Mouse (Mus musculus) stomach, postnatal 0 days (tissue): ENCODE measurements around the gene Gtf2ird2. TPM values are rescaled to one million over a fixed set of nuclear protein-coding genes. Genes with fewer than 3 reads are reported as not detected.

ENCODE experiments used
- ATAC-seq: fragments of 200-750 bp; cut with Nextera tagmentation; 2 replicates; pipeline ENCODE4 v1.8.0; 2017; ENCODE audit not compliant: low FRiP score, low TSS enrichment
- DNase-seq: peaks from one replicate; pipeline ENCODE4 v3.0.0-alpha.2; 2016; ENCODE audit warnings: low spot score
- H3K27ac ChIP-seq: fragments of 300-500 bp; sonication (generic); replicated peaks from 2 replicates; pipeline ENCODE4 v1.5.1; 2014; ENCODE audit warnings: mild to moderate bottlenecking, control low read depth
- H3K27me3 ChIP-seq: fragments of 300-500 bp; sonication (generic); 2 replicates; pipeline ENCODE4 v1.6.1; 2014; ENCODE audit warnings: low read length; ENCODE audit not compliant: control insufficient read depth, insufficient read depth
- H3K36me3 ChIP-seq: fragments of 300-500 bp; sonication (generic); 2 replicates; pipeline ENCODE4 v1.6.1; 2014; ENCODE audit warnings: low read length, mixed read lengths; ENCODE audit not compliant: control insufficient read depth, insufficient read depth
- H3K4me1 ChIP-seq: fragments of 300-500 bp; sonication (generic); replicated peaks from 2 replicates; pipeline ENCODE4 v1.6.1; 2014; ENCODE audit warnings: antibody characterized with exemption; ENCODE audit not compliant: control insufficient read depth, insufficient read depth
- H3K4me2 ChIP-seq: fragments of 300-500 bp; sonication (generic); replicated peaks from 2 replicates; pipeline ENCODE4 v1.6.1; 2014; ENCODE audit warnings: low read depth, mild to moderate bottlenecking, control low read depth, moderate library complexity
- H3K4me3 ChIP-seq: fragments of 300-500 bp; sonication (generic); 2 replicates; pipeline ENCODE4 v1.5.1; 2014; ENCODE audit warnings: low read depth, low read length, control low read depth
- H3K9ac ChIP-seq: fragments of 300-500 bp; sonication (generic); 2 replicates; pipeline ENCODE4 v1.6.1; 2014; ENCODE audit warnings: mild to moderate bottlenecking, low read length, control low read depth, mixed read lengths
- H3K9me3 ChIP-seq: fragments of 300-500 bp; sonication (generic); 2 replicates; pipeline ENCODE4 v1.6.1; 2016; ENCODE audit warnings: low read length; ENCODE audit not compliant: control insufficient read depth
- CTCF ChIP-seq: IDR thresholded peaks from 2 replicates; pipeline ENCODE4 v1.5.1; 2016; ENCODE audit warnings: antibody characterized with exemption, low read depth, mild to moderate bottlenecking, moderate library complexity
- EP300 ChIP-seq: optimal IDR thresholded peaks from 2 replicates; pipeline ENCODE3; 2016; ENCODE audit warnings: antibody characterized with exemption
- WGBS: fragments of 180-500 bp; shearing (Covaris S2); extraction: QIAGEN DNeasy Blood & Tissue Kit; methylation state at CpG from one replicate; pipeline ENCODE4 v1.1.7; 2014; 5-methylcytosine and 5-hydroxymethylcytosine counted together
- polyA plus RNA-seq: library from polyadenylated mRNA; unstranded; fragments of >200 nt; fragmentation: Nextera tagmentation; extraction: Ambion mirVana; gene quantifications from 2 replicates; pipeline ENCODE4 v1.2.1, GENCODE M21; 2015

Gtf2ird2 gene
- polyA plus RNA-seq, 1 experiment from 2014 or later, result 3.2 TPM

DNA sequence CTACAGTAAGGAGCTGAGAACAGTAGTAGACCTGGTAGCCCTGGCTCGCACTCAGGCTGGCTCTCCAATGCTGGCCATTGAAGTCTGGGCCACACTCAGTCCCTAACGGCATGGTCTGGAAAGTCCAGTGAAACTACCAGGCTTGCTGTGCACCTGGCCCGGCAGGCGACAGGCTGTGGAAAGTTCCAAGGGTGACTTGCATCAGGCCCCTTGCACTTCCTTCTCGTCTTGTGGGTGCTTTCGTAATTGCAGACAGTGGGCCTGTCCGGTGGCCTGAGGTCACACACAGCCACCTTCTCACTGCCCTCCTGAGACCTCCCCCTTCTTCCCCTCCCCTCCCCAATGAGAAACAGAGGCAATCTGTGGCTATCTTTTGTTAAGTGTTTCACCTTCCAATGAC, 48.7 kb downstream of the Gtf2ird2 start:
- Histone ChIP-seq H3K4me2 (no peak overlapping the region), H3K4me1 (no peaks in the 10 kb centered on the region; the same call in 1 of the 2 replicates), H3K36me3 (peaks cover 6% of the 10 kb centered on the region; the same call in 1 of the 2 replicates), H3K4me3 (no peak overlapping the region), H3K9ac (no peak overlapping the region), H3K9me3 (no peaks in the 10 kb centered on the region), H3K27me3 (no peaks in the 10 kb centered on the region), H3K27ac (peak overlapping the region; percentile 50; the same call in 1 of the 2 replicates)
- ATAC-seq (peak; percentile 28), DNase-seq (peak; percentile 42)
- TF ChIP-seq EP300 (no peak), CTCF (no peak)
- WGBS, result 30% methylated on average over 7 of the region's 7 CpGs

DNA sequence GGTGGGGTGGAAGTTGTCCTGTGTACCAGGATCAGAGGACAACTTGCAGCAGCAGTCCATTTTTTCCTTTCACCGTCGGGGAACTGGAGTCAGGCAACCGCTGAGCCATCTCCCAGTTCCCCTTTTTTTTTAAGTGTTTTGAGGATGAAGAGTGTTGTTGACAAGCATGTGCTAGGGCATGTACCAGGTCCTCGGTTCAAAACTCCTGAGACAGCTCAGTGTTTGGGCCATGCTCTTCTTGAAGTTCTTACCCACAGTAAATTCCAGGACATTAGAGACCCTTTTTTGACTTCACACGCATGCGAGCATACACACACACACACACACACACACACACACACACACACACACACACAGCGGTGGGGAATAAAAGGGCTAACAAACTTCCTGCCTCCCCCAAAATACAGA, 49.4 kb downstream of the Gtf2ird2 start:
- Histone ChIP-seq H3K36me3 (peaks cover 11% of the 10 kb centered on the region), H3K4me3 (no peak overlapping the region), H3K4me2 (no peak overlapping the region), H3K4me1 (no peaks in the 10 kb centered on the region; the same call in 1 of the 2 replicates), H3K27me3 (no peaks in the 10 kb centered on the region), H3K9me3 (no peaks in the 10 kb centered on the region), H3K9ac (no peak overlapping the region), H3K27ac (no peak overlapping the region)
- WGBS, result 45% methylated on average over 7 of the region's 7 CpGs
- ATAC-seq, result no peak
- no peak for TF ChIP-seq EP300
- TF ChIP-seq CTCF, result no peak
- DNase-seq, result no peak

DNA sequence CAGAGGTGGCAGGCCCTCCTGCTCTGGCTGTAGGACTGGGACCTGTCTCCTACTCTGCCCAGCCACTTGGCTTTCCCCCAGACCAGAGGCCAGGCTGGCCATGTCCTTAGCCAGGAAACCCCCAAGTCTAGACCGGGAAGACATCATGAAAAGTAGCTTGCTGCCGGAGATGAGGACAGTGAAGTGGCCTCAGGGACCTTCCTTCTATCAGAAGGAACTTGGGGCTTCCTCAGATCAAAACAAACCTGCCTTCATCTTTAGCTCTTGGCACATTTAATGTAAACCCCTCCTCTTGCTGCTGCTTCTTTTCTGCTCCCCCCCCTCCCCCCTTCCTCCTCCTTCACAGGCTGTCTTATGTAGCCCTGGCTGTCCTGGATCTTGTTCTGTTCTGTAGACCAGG, 50.4 kb downstream of the Gtf2ird2 start:
- no peak overlapping the region for H3K27ac ChIP-seq
- peaks cover 20% of the 10 kb centered on the region for H3K36me3 ChIP-seq
- DNase-seq (no peak), ATAC-seq (no peak)
- no peak overlapping the region for H3K9ac ChIP-seq
- no peaks in the 10 kb centered on the region for H3K9me3 ChIP-seq
- 56% methylated on average over 2 of the region's 2 CpGs for WGBS
- H3K4me2 ChIP-seq, result no peak overlapping the region
- no peak for TF ChIP-seq CTCF
- no peaks in the 10 kb centered on the region; the same call in 1 of the 2 replicates for H3K4me1 ChIP-seq
- H3K27me3 ChIP-seq, result no peaks in the 10 kb centered on the region
- no peak overlapping the region for H3K4me3 ChIP-seq

DNA sequence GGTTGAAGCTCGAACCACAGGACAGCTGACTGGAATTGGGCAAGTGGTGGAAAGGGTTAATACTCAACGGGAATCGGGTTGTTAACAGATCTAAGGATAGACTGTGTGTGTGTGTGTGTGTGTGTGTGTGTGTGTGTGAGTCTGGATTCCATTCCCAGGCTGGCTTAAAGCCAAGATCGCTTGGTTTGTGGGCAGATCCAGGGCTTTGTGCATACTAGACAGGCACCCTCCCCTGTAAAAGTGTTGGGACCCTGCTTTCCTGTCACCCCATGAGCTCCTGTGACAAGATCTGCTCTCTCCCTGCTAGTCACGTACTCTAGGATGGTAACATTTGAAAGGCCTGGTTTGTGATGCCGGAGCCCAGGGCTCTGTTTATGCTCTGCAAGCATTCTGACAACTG, 51.3 kb downstream of the Gtf2ird2 start:
- 18% methylated on average over 6 of the region's 6 CpGs for WGBS
- H3K4me3 ChIP-seq, result no peak overlapping the region
- H3K4me2 ChIP-seq, result no peak overlapping the region
- DNase-seq, result peak; percentile 46
- H3K36me3 ChIP-seq, result peaks cover 21% of the 10 kb centered on the region
- H3K9me3 ChIP-seq, result no peaks in the 10 kb centered on the region
- H3K9ac ChIP-seq, result no peak overlapping the region
- TF ChIP-seq EP300, result no peak
- TF ChIP-seq CTCF, result no peak
- H3K27ac ChIP-seq, result peak overlapping the region; percentile 45
- no peak for ATAC-seq
- no peaks in the 10 kb centered on the region for H3K27me3 ChIP-seq
- H3K4me1 ChIP-seq, result no peaks in the 10 kb centered on the region; the same call in 1 of the 2 replicates

DNA sequence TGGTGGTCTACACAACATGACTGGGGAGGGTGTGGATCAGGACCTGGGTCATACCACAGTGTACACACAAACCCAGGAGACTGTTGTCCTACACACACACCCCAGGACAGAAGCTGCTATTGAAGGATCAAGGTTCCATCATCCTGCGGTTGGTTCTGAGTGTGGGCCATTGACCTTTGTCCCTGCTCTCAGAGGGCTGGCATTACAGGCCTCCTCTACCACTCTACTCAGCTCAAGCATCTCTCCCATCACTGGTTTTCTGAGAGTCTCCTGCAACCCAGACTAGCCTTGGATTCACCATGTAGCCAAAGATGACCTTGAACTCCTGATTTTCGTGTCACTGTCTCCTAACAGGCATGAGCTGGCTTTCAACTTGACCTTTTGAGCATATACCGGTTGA, 52.4 kb downstream of the Gtf2ird2 start:
- TF ChIP-seq CTCF, result no peak
- no peak for TF ChIP-seq EP300
- 82% methylated on average over 3 of the region's 3 CpGs for WGBS
- no peaks in the 10 kb centered on the region for H3K9me3 ChIP-seq
- peaks cover 30% of the 10 kb centered on the region for H3K36me3 ChIP-seq
- H3K4me2 ChIP-seq, result no peak overlapping the region
- H3K27me3 ChIP-seq, result no peaks in the 10 kb centered on the region
- no peak overlapping the region for H3K27ac ChIP-seq
- H3K4me1 ChIP-seq, result no peaks in the 10 kb centered on the region; the same call in 1 of the 2 replicates
- ATAC-seq (no peak), DNase-seq (no peak)
- no peak overlapping the region for H3K4me3 ChIP-seq
- H3K9ac ChIP-seq, result 0 out of 2 replicates have a peak overlapping the region, but pooled peaks have one; percentile 5

DNA sequence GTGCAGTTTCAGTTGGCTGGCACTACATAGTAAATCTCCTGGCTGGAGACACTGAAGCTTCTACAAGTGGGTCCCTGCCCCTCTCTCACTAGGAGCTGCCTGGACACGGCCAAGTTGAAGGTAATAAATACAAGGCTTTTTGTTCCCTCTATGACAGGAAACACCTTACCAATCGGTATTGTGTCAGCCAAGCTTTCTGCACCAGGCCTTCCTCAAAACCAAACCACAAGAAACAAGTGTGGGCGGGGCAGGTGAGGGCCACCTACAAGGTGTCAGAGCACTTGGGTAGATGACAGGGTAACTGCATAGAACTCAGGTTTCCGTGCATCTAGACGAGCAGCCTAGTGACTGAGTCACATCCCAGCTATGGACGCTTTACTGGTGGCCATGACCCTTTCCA, 53.0 kb downstream of the Gtf2ird2 start:
- Histone ChIP-seq H3K4me2 (no peak overlapping the region), H3K9ac (no peak overlapping the region), H3K27me3 (no peaks in the 10 kb centered on the region), H3K9me3 (no peaks in the 10 kb centered on the region), H3K4me3 (no peak overlapping the region), H3K4me1 (no peaks in the 10 kb centered on the region; the same call in 1 of the 2 replicates), H3K27ac (no peak overlapping the region), H3K36me3 (peaks cover 30% of the 10 kb centered on the region)
- no peak for DNase-seq
- TF ChIP-seq EP300 (no peak), CTCF (no peak)
- 62% methylated on average over 6 of the region's 6 CpGs for WGBS
- no peak; the same call in 1 of the 2 replicates for ATAC-seq
